Comparison of ENCODE assay signal across 13 mouse cellular contexts in the genomic region with DNA sequence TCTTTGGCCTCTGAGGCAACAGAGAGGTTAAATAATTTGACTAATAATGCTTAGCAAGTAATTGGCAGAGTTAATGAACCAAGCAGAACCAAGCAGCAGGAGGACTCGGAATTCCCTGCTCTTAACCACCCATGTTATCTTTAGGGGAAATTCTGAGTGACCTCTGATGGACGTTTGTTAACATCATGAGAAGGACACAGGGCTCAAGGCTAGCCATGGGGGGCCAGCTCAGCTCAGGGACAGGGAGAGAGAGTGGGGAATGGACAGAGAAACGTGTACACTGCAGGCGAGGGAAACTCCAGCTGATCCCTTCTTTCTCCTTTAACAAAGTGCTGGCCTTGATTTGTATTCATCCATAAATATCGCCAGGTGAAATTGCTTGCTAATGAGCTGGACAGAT. TPM values are rescaled to one million over a fixed set of nuclear protein-coding genes. Genes with fewer than 3 reads are reported as not detected.
"Had no signal": no experiment of that assay in that cellular context is flagged by ENCODE, and none has a peak within 500 bp of the region (broad histone marks: within the 10 kb centered on the region; RNA-seq: fewer than 3 reads in every experiment).

No protein-coding gene starts in this region.

- DNase-seq: gastrocnemius, postnatal 14 days; gastrocnemius, postnatal 36 days; heart, adult 18-20 months; heart, postnatal 10 days; kidney, adult 11 months; kidney, adult 2 months; kidney, adult 9 months; kidney, postnatal 10 days; kidney, postnatal 25 days; kidney, postnatal 4 days; liver; liver, embryonic 13.5 days had no signal

RNA-seq across cellular contexts. Expression of a gene that starts 51.0 kb away (rescaled TPM):
- total RNA-seq: hematopoietic stem cell, adult 5-6 weeks had no signal
